Mouse (Mus musculus) thymus, adult 2 months (tissue): ENCODE data around the gene D930048N14Rik.

Source experiments
- CTCF ChIP-seq: fragments of 200-500 bp; IDR thresholded peaks from 2 replicates; pipeline ENCODE4 v1.5.1; 2012; ENCODE audit warnings: mild to moderate bottlenecking, control low read depth, low read length, moderate library complexity, borderline replicate concordance; ENCODE audit not compliant: control insufficient read depth, poor library complexity, insufficient read depth; ENCODE audit errors: extremely low read depth
- POLR2A ChIP-seq: fragments of 200-500 bp; IDR thresholded peaks from 2 replicates; pipeline ENCODE4 v1.6.1; 2012; ENCODE audit warnings: mild to moderate bottlenecking, low read length, control low read depth, moderate library complexity; ENCODE audit not compliant: control insufficient read depth, poor library complexity, insufficient read depth; ENCODE audit errors: extremely low read depth

- no peak for TF ChIP-seq POLR2A
- no peak for TF ChIP-seq CTCF
Measured at GRCm38 (mm10) chr11:51602253-51602652, 48.5 kb upstream of the D930048N14Rik start.
